28 mouse cellular contexts compared by ENCODE assay signal in the genomic region with DNA sequence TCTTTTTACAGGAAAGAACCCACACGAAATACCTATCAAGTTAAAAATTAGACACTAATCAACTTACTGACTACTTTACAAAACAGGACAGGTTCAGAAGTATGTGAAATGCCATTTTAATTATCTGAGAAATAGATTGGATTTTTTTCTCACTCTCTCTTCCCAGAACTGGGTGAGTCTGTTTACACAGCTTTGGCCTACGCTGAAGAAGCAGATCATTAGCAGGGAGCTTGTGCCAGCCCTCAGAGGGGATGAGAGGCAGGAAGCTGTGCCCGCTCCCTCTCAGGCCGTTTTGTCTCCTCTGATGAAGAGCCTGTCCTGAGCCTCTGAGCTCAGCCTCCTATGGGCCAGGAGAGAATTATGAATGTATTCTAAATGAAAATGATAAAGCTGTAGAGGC.
DNase-seq lines count a peak whose midpoint lies in the region; ATAC-seq and TF ChIP-seq lines count a peak whose summit lies in the region.
"Had no signal": no experiment of that assay in that cellular context is flagged by ENCODE, and none has a peak within 500 bp of the region (broad histone marks: within the 10 kb centered on the region; RNA-seq: fewer than 3 reads in every experiment).

No protein-coding gene starts in this region.

- WGBS in hindbrain, embryonic 15.5 days, result 57% methylated on average over 4 of the region's 4 CpGs
- 69% methylated on average over 4 of the region's 4 CpGs for WGBS in hindbrain, embryonic 12.5 days

- no peaks in the 10 kb centered on the region for H3K36me3 ChIP-seq in hindbrain, embryonic 15.5 days
- peaks cover 10% of the 10 kb centered on the region; the same call in 1 of the 2 replicates for H3K36me3 ChIP-seq in hindbrain, embryonic 12.5 days
- H3K36me3 ChIP-seq: liver, embryonic 15.5 days; midbrain, embryonic 12.5 days had no signal

- no peak overlapping the region for H3K4me3 ChIP-seq in hindbrain, embryonic 15.5 days
- no peak overlapping the region for H3K4me3 ChIP-seq in hindbrain, embryonic 12.5 days
- H3K4me3 ChIP-seq: embryonic facial prominence, embryonic 10.5 days; embryonic facial prominence, embryonic 15.5 days; forebrain, embryonic 13.5 days; gastrocnemius, adult 2 months; heart, embryonic 13.5 days; kidney, embryonic 15.5 days; liver, embryonic 15.5 days; midbrain, embryonic 12.5 days; neural tube, embryonic 13.5 days had no signal

- 0 out of 2 replicates have a peak overlapping the region, but pooled peaks have one; percentile 11 for H3K27ac ChIP-seq in hindbrain, embryonic 15.5 days (replicated peaks)
- H3K27ac ChIP-seq in hindbrain, embryonic 12.5 days, result no peak overlapping the region
- H3K27ac ChIP-seq: embryonic facial prominence, embryonic 10.5 days; embryonic facial prominence, embryonic 15.5 days; forebrain, embryonic 13.5 days; gastrocnemius, adult 2 months; heart, embryonic 13.5 days; kidney, embryonic 15.5 days; liver, embryonic 15.5 days; midbrain, embryonic 12.5 days; neural tube, embryonic 13.5 days had no signal

- H3K9ac ChIP-seq in hindbrain, embryonic 15.5 days, result no peak overlapping the region
- H3K9ac ChIP-seq in hindbrain, embryonic 12.5 days, result no peak overlapping the region
- H3K9ac ChIP-seq: embryonic facial prominence, embryonic 15.5 days; forebrain, embryonic 13.5 days; heart, embryonic 13.5 days; kidney, embryonic 15.5 days; liver, embryonic 15.5 days; midbrain, embryonic 12.5 days; neural tube, embryonic 13.5 days had no signal

- no peak for TF ChIP-seq POLR2A in brain, embryonic 14.5 days (IDR thresholded peaks at IDR 0.05; ENCODE audit: borderline replicate concordance, extremely low read depth, insufficient read depth, insufficient read length, poor library complexity, severe bottlenecking)

- peak; percentile 27 for DNase-seq in lung, postnatal 10 days
- DNase-seq in lung, postnatal 14 days, result no peak
- peak; percentile 49 for DNase-seq in brain, embryonic 14.5 days (ENCODE audit: low read depth)
- no peak for DNase-seq in layer of hippocampus, adult 8-10 months (ENCODE audit: low spot score in 2 of 2)
- DNase-seq in right cerebral cortex, postnatal 25 days, result no peak
- DNase-seq: adrenal gland, adult 8-10 months; cerebellum, adult 8-10 months; cerebellum, postnatal 25 days; gastrocnemius, adult 2 months; heart, postnatal 10 days; kidney, adult 18-20 months; kidney, postnatal 25 days; layer of hippocampus, postnatal 36 days; left cerebral cortex, postnatal 4 days; thymus, adult 2 months; thymus, postnatal 36 days had no signal

- no peaks in the 10 kb centered on the region; the same call in 1 of the 2 replicates for H3K4me1 ChIP-seq in hindbrain, embryonic 15.5 days (replicated peaks)
- H3K4me1 ChIP-seq in hindbrain, embryonic 12.5 days, result peaks cover 15% of the 10 kb centered on the region

- H3K9me3 ChIP-seq in hindbrain, embryonic 15.5 days, result no peaks in the 10 kb centered on the region
- no peaks in the 10 kb centered on the region for H3K9me3 ChIP-seq in hindbrain, embryonic 12.5 days (replicated peaks)
- H3K9me3 ChIP-seq: embryonic facial prominence, embryonic 10.5 days; embryonic facial prominence, embryonic 15.5 days; forebrain, embryonic 13.5 days; heart, embryonic 13.5 days; kidney, embryonic 15.5 days; liver, embryonic 15.5 days; midbrain, embryonic 12.5 days; neural tube, embryonic 13.5 days had no signal

- TF ChIP-seq CTCF in brain, embryonic 14.5 days (IDR thresholded peaks at IDR 0.05; ENCODE audit: borderline replicate concordance, extremely low read depth, insufficient read depth, insufficient read length), result no peak

- no peak for ATAC-seq in hindbrain, embryonic 15.5 days (ENCODE audit: low FRiP score, low read depth)
- no peak for ATAC-seq in hindbrain, embryonic 12.5 days (ENCODE audit: low FRiP score)
- ATAC-seq: CD4-positive, CD25-positive, alpha-beta regulatory T cell, adult 4 months; forebrain, embryonic 13.5 days; hindbrain, embryonic 16.5 days had no signal

- no peaks in the 10 kb centered on the region for H3K27me3 ChIP-seq in hindbrain, embryonic 15.5 days
- no peaks in the 10 kb centered on the region for H3K27me3 ChIP-seq in hindbrain, embryonic 12.5 days
- H3K27me3 ChIP-seq: embryonic facial prominence, embryonic 15.5 days; forebrain, embryonic 13.5 days; heart, embryonic 13.5 days; kidney, embryonic 15.5 days; liver, embryonic 15.5 days; midbrain, embryonic 12.5 days; neural tube, embryonic 13.5 days had no signal

- H3K4me2 ChIP-seq in hindbrain, embryonic 15.5 days, result no peak overlapping the region
- no peak overlapping the region for H3K4me2 ChIP-seq in hindbrain, embryonic 12.5 days (replicated peaks)
- H3K4me2 ChIP-seq: embryonic facial prominence, embryonic 15.5 days; forebrain, embryonic 13.5 days; heart, embryonic 13.5 days; kidney, embryonic 15.5 days; liver, embryonic 15.5 days; midbrain, embryonic 12.5 days; neural tube, embryonic 13.5 days had no signal

Comparison
In these comparisons a context has a peak if more than half of its experiments do, and no peak if none do; other contexts are left out.
1. DNase-seq: peak in lung, postnatal 10 days (single experiment) and brain, embryonic 14.5 days (single experiment); none in lung, postnatal 14 days (single experiment), layer of hippocampus, adult 8-10 months (0 of 2) and right cerebral cortex, postnatal 25 days (single experiment).